Mouse (Mus musculus): ENCODE measurements at regions not wholly inside any gene's neighbourhood (a gene's known extent, or its start where the extent isn't known, plus 50 kb on each side); places are given as distances from the start of the nearest gene placed in this dataset.
"Not testable (repeated sequence)": the region's sequence is repeated elsewhere in the genome, so short reads cannot be mapped to it uniquely, and the experiment has no call there.

GRCm38 (mm10) chr15:23536691-23537090, 987.9 kb downstream of the Cdh18 start:
- no peak for DNase-seq (ENCODE audit: inconsistent ontology term)

DNA sequence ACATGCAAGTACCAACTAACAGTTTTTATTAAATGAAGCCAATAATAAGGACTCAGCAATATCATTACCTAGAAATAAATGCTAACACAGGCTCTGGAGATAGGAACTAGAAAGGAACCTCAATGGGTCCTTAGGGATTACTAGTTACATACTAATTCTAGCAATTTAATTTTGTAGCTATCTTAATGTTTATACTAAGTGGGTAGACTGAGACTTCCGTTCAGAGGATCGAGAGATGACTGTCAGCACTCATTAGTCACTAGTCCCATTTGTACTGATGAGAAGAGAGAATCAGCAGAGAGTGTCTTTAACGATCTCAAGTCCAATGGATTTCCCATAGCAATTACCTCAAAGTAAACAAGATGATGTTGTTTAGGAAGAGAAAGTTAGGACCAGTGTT, 988.6 kb downstream of the Cdh18 start:
- DNase-seq (ENCODE audit: inconsistent ontology term), result no peak

- DNase-seq (ENCODE audit: inconsistent ontology term), result no peak
These were observed 1011.3 kb downstream of the Cdh18 start for GRCm38 (mm10) chr15:23560136-23560535.

- peak; percentile 86 for DNase-seq (ENCODE audit: inconsistent ontology term)
These were observed 1013.4 kb downstream of the Cdh18 start for GRCm38 (mm10) chr15:23562181-23562580.

DNA sequence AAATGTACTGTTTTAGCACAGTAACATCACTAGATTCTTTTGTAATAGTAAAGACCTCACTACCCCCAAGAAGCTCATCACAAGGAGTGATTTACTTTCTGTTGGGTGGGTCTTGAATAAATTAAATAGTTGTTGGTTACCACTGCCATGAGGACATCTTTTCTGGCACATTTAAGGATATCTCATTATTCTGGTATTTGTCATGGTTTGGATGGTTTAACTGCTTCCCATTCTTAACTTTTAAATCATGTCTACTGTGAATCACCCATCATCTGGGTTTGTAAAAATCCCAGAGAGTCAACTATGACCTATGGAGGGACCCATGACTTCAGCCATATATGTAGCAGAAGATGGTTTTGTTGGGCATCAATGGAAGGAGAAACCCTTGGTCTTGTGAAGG, 1016.2 kb downstream of the Cdh18 start:
- DNase-seq (ENCODE audit: inconsistent ontology term), result peak; percentile 60

GRCm38 (mm10) chr15:23566886-23567655, 1018.2 kb downstream of the Cdh18 start:
- DNase-seq (ENCODE audit: inconsistent ontology term), result no peak

- DNase-seq (ENCODE audit: inconsistent ontology term), result not testable (repeated sequence)
These were observed 1019.8 kb downstream of the Cdh18 start for GRCm38 (mm10) chr15:23568651-23569050.

DNA sequence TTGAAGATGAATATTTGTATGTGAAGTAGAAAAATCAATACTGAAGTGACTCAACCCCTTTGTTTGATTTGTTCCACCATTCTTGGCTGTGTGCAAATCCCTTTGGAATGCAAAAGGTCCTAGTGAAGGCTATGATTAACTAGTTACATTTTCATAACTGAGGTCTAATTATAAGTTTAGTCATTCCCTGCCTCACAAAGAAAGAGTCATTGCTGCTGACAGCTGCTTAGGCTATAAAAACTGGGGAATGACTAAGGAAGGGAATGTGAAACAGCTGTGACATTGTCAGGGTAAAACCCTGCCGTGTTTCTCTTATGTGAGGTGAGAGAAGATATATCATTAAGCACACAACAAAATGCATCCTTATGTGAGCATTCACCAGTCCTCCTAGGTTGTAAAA, 1033.1 kb downstream of the Cdh18 start:
- DNase-seq (ENCODE audit: inconsistent ontology term), result peak; percentile 87

DNA sequence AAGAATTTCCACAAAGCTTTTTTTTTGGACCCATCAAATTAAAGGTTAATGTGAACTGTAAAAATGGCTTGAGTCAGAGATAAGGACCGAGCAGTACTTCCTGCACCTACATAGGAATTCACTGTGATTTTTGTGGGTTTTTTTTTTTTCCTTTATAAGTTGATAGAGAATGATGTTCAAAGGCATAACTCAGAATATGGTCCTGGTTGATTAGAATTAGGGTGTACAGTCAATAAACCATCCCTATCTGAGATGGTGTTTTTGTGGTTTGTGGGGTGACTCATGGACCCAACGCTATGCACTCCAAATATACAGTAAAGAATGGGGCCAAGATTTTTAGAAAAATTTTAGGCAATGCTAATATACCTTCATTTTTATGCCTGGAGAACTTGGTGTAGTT, 1041.6 kb downstream of the Cdh18 start:
- DNase-seq (ENCODE audit: inconsistent ontology term), result no peak

GRCm38 (mm10) chr15:23600445-23600844, 1051.6 kb downstream of the Cdh18 start:
- no peak for DNase-seq (ENCODE audit: inconsistent ontology term)
